Mouse (Mus musculus) heart, embryonic 10.5 days (tissue): Measurements from ENCODE around the gene Cbx7. TPM values are rescaled to one million over a fixed set of nuclear protein-coding genes. Genes with fewer than 3 reads are reported as not detected.

Source experiments
- microRNA-seq: library from miRNA; unstranded; fragments of <30 nt; microRNA quantifications from one replicate; pipeline ENCODE4, GENCODE M21; 2017
- polyA plus RNA-seq: library from polyadenylated mRNA; unstranded; fragments of >200 nt; fragmentation: Nextera tagmentation; extraction: Ambion mirVana; gene quantifications from 2 replicates; pipeline ENCODE4 v1.2.1, GENCODE M21; 2016

Gene Cbx7
- polyA plus RNA-seq, 1 experiment from 2014 or later, result 0.82 TPM

Small RNA genes within 50 kb of the gene (microRNA-seq; reads per million reads assigned to microRNA genes)
- not detected for gene Mir7213

Other genes starting within 250 kb of the Cbx7 start
- gene Sun2, start 228.6 kb downstream of the Cbx7 start, polyA plus RNA-seq, result 2.4 and 2.9 TPM in 2 replicates
- gene Dnal4, start 193.3 kb downstream of the Cbx7 start, polyA plus RNA-seq, result 37.3 and 48.0 TPM in 2 replicates
- 1.1 and 1.2 TPM in 2 replicates for gene Nptxr, start 166.4 kb downstream of the Cbx7 start, polyA plus RNA-seq
- not detected in 2 replicates for gene Npcd, start 136.9 kb downstream of the Cbx7 start, polyA plus RNA-seq
- 18.9 and 27.1 TPM in 2 replicates for gene Cbx6, start 136.4 kb downstream of the Cbx7 start, polyA plus RNA-seq
- 9.5 and 10.2 TPM in 2 replicates for gene Apobec3, start 79.5 kb downstream of the Cbx7 start, polyA plus RNA-seq
- 0.95 and 1.9 TPM in 2 replicates for gene Pdgfb, start 43.9 kb upstream of the Cbx7 start, polyA plus RNA-seq
- gene Syngr1, start 120.2 kb upstream of the Cbx7 start, polyA plus RNA-seq, result 6.7 and 11.6 TPM in 2 replicates
- 770 and 980 TPM in 2 replicates for gene Rpl3, start 120.7 kb upstream of the Cbx7 start, polyA plus RNA-seq
- gene Tab1, start 162.0 kb upstream of the Cbx7 start, polyA plus RNA-seq, result 34.2 and 38.1 TPM in 2 replicates
- 1.1 and 2.8 TPM in 2 replicates for gene Mgat3, start 202.6 kb upstream of the Cbx7 start, polyA plus RNA-seq